Mouse (Mus musculus) 3T3-L1 (cell line): ENCODE measurements around the gene Olfr370.

Experiments
- DNase-seq: peaks from one replicate; pipeline ENCODE4 v3.0.0-alpha.2; 2015; ENCODE audit warnings: low read depth, low spot score

Gene Olfr370

GRCm38 (mm10) chr8:83575561-83576515, 40.3 kb downstream of the Olfr370 start:
- no peak for DNase-seq

DNA sequence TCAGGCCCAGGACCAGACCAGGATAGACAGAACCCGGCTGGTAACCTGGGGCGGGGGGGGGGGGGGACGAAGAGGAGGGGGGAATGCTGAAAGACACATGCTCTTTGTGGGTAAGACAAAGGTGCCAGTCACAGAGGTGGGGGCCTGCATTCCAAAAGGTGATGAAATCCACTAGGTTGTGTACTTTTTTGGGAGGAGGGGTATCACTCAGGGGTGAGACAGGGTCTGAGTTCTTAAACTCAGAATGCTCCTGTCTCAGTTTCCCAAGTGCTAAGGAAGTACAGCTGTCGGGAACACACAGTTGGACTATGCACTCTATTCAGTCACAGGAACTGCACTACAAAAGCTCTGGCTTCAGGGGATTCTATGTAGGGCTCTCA, 40.9 kb downstream of the Olfr370 start:
- DNase-seq: no peak

DNA sequence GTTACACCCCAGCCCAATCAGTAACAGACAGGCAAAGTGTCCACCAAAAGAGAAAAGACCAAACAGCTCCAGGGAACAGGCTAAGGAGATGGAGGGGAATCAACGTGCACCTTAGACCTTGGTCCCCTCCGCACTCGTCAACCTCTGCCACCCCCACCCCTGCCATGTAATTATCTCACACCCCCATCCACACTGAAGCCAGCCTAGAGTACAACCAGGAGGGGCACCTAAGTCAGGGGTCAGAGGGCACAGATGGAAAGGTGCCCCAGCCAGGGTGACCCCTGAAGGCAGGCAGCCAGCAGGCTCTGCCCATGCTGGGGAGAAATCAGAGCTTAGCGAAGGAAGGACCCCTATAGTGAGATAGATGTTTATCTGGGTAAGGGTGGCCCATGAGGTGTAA, 41.3 kb downstream of the Olfr370 start:
- no peak for DNase-seq

- no peak for DNase-seq
These were observed 41.8 kb downstream of the Olfr370 start for GRCm38 (mm10) chr8:83577384-83577791.

GRCm38 (mm10) chr8:83578131-83579055, 42.8 kb downstream of the Olfr370 start:
- no peak for DNase-seq

DNA sequence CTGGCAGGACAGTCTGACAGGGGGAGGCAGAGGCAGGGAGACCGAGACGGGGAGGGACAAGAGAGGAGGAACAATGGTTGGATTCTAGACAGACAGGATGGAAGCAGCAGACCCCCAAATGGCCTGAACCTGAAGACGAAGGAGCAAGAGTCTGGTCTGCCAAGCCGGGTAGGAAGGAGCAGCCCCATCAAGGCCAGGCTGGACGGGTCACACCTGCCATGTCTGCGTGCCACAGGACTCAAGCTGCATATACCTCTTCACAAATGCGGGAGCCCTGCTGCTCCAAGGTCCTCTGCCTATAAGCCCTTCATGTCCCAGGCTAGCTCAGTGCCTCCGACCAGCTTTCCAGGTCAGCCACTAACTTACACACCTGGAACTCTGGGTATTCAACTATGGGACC, 44.1 kb downstream of the Olfr370 start:
- DNase-seq: no peak

GRCm38 (mm10) chr8:83580826-83581225, 45.2 kb downstream of the Olfr370 start:
- DNase-seq: no peak

DNA sequence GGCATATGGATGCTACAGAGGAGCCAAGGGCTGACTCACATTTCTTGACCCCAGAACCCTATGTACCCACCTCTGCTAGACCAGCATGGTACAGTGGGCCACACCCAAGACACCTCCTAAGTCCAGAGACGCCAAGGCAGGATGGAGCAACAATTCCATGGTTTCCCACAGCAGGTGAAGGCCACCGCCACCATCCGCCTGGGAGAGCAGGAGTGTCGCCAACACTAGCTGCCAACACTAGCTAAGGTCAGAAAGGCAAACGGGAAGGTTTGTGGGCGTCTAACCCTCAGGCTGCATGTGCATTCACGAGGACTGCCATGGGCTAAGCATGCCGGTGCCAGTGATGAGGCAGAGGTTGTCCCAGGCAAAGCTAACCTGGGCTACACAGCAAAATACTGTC, 46.6 kb downstream of the Olfr370 start:
- no peak for DNase-seq

- no peak for DNase-seq
These were observed 47.7 kb downstream of the Olfr370 start for GRCm38 (mm10) chr8:83583236-83583635.

- no peak for DNase-seq
These were observed 49.2 kb downstream of the Olfr370 start for GRCm38 (mm10) chr8:83584771-83585170.

- no peak for DNase-seq
These were observed 49.8 kb downstream of the Olfr370 start for GRCm38 (mm10) chr8:83585333-83585732.

DNA sequence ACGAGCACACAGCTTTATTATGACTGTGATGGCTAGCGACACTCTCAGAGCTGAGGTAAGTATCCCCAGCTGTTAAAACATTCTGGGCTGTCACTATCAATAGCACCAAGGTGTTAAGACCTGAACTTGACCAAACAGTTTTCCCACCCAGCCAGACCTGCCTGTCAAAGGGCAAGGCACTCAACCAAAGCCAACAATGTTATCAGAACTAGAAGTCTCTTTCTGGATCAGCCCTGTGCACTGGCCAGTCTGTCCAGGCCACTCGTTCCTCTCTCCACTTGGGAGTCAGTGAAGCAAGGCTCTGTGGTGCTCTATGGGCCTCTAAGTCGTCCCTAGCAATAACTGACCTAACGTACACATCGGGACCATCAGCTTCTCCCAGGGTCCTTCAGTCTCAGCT, 52.1 kb downstream of the Olfr370 start:
- DNase-seq: no peak

- DNase-seq: no peak
These were observed 53.3 kb downstream of the Olfr370 start for GRCm38 (mm10) chr8:83588886-83589285.

- DNase-seq: no peak
These were observed 55.0 kb downstream of the Olfr370 start for GRCm38 (mm10) chr8:83590488-83591023.

DNA sequence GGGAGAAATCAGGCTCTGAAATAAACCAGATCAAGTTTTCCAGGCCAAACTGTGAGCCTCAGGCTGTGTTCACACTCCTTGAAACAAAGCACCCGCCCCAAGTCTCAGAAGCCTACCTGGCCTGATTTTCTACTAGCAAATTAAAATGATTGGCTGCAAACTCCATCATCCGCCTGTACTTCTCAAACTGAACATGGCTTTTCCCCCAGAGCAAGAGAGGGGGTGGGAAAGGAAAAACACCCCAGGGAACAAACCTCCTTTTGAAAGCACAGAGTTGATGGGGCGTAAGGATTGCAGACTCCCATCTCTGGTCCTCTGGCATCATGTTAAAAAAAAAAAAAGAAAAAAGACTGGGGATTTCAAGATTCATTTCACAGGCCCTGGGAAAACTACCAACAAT, 57.1 kb downstream of the Olfr370 start:
- DNase-seq: no peak

- peak; percentile 56 for DNase-seq
These were observed 58.0 kb downstream of the Olfr370 start for GRCm38 (mm10) chr8:83593325-83594166.

GRCm38 (mm10) chr8:83594167-83595049, 58.8 kb downstream of the Olfr370 start:
- peak; percentile 99 for DNase-seq
